Mouse (Mus musculus) ES-E14 (cell line): Measurements from ENCODE around the gene Klhl7.

Source experiments
- CHD2 ChIP-seq: IDR thresholded peaks from 2 replicates; pipeline ENCODE4 v1.6.1; 2014; ENCODE audit warnings: mild to moderate bottlenecking, low read depth, low read length, inconsistent platforms
- ZC3H11A ChIP-seq: IDR thresholded peaks from 2 replicates; pipeline ENCODE4 v1.6.1; 2012; ENCODE audit warnings: low read depth, mild to moderate bottlenecking, inconsistent platforms, low read length, borderline replicate concordance

- TF ChIP-seq ZC3H11A (no peak), CHD2 (no peak)
These were observed 19.6 kb upstream of the Klhl7 start for GRCm38 (mm10) chr5:24080826-24081225.
